Mouse (Mus musculus) activated CD4-positive, CD25-positive, alpha-beta regulatory T cell, adult 4 months (primary cell): Measurements from ENCODE around the gene Bcar3. TPM values are rescaled to one million over a fixed set of nuclear protein-coding genes. Genes with fewer than 3 reads are reported as not detected.

ENCODE experiments used
- ATAC-seq: one replicate; pipeline ENCODE4 v1.8.0; 2017
- polyA plus RNA-seq, 2 experiments: library from polyadenylated mRNA; unstranded; fragments of 100-300 nt; shearing (Covaris generic); gene quantifications; one replicate each; pipeline ENCODE4 v1.2.1; 2017

Gene Bcar3
- polyA plus RNA-seq, 2 experiments from 2014 or later = 0.61 to 0.70 TPM

GRCm38 (mm10) chr3:122419610-122420409, 125.9 kb downstream of the Bcar3 start:
- ATAC-seq = peak; percentile 53

GRCm38 (mm10) chr3:122420410-122420774, 126.5 kb downstream of the Bcar3 start:
- no peak for ATAC-seq

GRCm38 (mm10) chr3:122421042-122421702, 127.2 kb downstream of the Bcar3 start:
- ATAC-seq = no peak

GRCm38 (mm10) chr3:122421802-122422201, 127.9 kb downstream of the Bcar3 start:
- no peak for ATAC-seq

GRCm38 (mm10) chr3:122422276-122422675, 128.3 kb downstream of the Bcar3 start:
- ATAC-seq = no peak

- no peak for ATAC-seq
These were observed 129.7 kb downstream of the Bcar3 start for GRCm38 (mm10) chr3:122423643-122424042.

GRCm38 (mm10) chr3:122428325-122428821, 134.4 kb downstream of the Bcar3 start:
- no peak for ATAC-seq

- no peak for ATAC-seq
These were observed 137.0 kb downstream of the Bcar3 start for GRCm38 (mm10) chr3:122430780-122431497.

GRCm38 (mm10) chr3:122432811-122433406, 139.0 kb downstream of the Bcar3 start:
- ATAC-seq = no peak

GRCm38 (mm10) chr3:122433975-122434626, 140.2 kb downstream of the Bcar3 start:
- ATAC-seq = no peak

- no peak for ATAC-seq
These were observed 141.3 kb downstream of the Bcar3 start for GRCm38 (mm10) chr3:122434983-122435935.

GRCm38 (mm10) chr3:122438143-122438825, 144.3 kb downstream of the Bcar3 start:
- no peak for ATAC-seq

- ATAC-seq = no peak
These were observed 151.8 kb downstream of the Bcar3 start for GRCm38 (mm10) chr3:122445696-122446095.

- ATAC-seq = no peak
These were observed 152.7 kb downstream of the Bcar3 start for GRCm38 (mm10) chr3:122446678-122447077.

- ATAC-seq = no peak
These were observed 154.3 kb downstream of the Bcar3 start for GRCm38 (mm10) chr3:122448196-122448595.

GRCm38 (mm10) chr3:122450041-122450440, 156.1 kb downstream of the Bcar3 start:
- no peak for ATAC-seq

GRCm38 (mm10) chr3:122453875-122454274, 159.9 kb downstream of the Bcar3 start:
- no peak for ATAC-seq

- no peak for ATAC-seq
These were observed 162.2 kb downstream of the Bcar3 start for GRCm38 (mm10) chr3:122456156-122456555.

- ATAC-seq = no peak
These were observed 162.9 kb downstream of the Bcar3 start for GRCm38 (mm10) chr3:122456807-122457206.

- no peak for ATAC-seq
These were observed 163.8 kb downstream of the Bcar3 start for GRCm38 (mm10) chr3:122457723-122458122.
